Mouse (Mus musculus) liver, adult 2 months (tissue): ENCODE results near the gene Ndrg2.

Source experiments
- CTCF ChIP-seq: fragments of 200-500 bp; IDR thresholded peaks from 2 replicates; pipeline ENCODE4 v1.5.1; 2011; ENCODE audit warnings: low read depth, low read length, control low read depth
- POLR2A ChIP-seq: fragments of 200-500 bp; IDR thresholded peaks from 2 replicates; pipeline ENCODE4 v1.6.1; 2011; ENCODE audit warnings: low read length, control low read depth; ENCODE audit not compliant: insufficient read depth; ENCODE audit errors: extremely low read depth

DNA sequence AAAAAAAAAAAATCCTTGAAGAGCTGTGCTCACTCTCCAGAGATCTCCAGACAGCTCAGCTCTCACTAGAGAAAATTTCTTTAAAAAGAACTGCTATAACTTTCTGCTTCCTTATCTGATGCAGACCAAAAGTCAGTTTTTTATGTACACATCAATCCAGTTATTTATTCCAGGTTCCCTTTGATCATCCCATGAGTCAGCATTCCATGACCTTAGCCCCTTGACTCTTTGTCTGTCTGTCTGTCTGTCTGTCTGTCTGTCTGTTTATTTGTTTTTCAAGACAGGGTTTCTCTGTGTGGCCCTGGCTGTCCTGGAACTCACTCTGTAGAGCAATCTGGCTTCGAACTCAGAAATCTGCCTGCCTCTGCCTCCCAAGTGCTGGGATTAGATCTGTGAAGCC is 14.6 kb downstream of the Ndrg2 start:
- TF ChIP-seq CTCF (no peak), POLR2A (no peak)
